Comparison of ENCODE assay signal across 20 mouse cellular contexts in the genomic region with DNA sequence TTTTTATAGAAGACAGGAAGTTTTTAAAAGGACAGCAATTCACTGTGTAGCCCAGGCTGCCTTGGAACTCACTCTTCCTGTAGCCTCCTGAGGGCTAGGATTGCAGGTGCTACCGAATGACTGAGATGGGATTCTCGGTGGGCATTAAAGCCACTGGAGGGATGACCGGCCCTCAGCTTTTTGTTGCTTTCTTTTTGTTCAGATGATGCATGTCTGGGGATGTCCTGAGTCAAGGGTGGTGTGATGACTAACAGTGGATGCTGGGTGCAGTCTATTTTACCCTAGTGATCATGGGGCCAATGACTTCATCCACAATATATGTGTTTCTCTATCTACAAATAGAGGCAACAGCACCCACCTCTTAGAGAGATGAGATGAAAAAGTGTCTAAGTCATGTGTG. TPM values are rescaled to one million over a fixed set of nuclear protein-coding genes. Genes with fewer than 3 reads are reported as not detected.
"Had no signal": no experiment of that assay in that cellular context is flagged by ENCODE, and none has a peak within 500 bp of the region (broad histone marks: within the 10 kb centered on the region; RNA-seq: fewer than 3 reads in every experiment).

No protein-coding gene starts in this region.

- H3K27ac ChIP-seq: limb, embryonic 15.5 days; liver, embryonic 12.5 days; lung, embryonic 15.5 days; midbrain, embryonic 12.5 days had no signal

- H3K4me3 ChIP-seq: limb, embryonic 15.5 days; liver, embryonic 12.5 days; lung, embryonic 15.5 days; midbrain, embryonic 12.5 days had no signal

- DNase-seq: kidney, adult 8-10 months; kidney, postnatal 25 days; lung, postnatal 14 days; right cerebral cortex, adult 18-20 months; right cerebral cortex, postnatal 25 days; thymus, postnatal 36 days had no signal

- H3K4me1 ChIP-seq: lung, embryonic 15.5 days had no signal

- ATAC-seq: liver, embryonic 12.5 days; midbrain, embryonic 16.5 days had no signal

RNA-seq across cellular contexts. Expression of a gene that starts 2.7 kb away (rescaled TPM):
- total RNA-seq: layer of hippocampus, postnatal 25 days; left cerebral cortex, adult 8-10 months; left cerebral cortex, postnatal 25 days had no signal
- polyA plus RNA-seq: kidney, embryonic 16.5 days; limb, embryonic 11.5 days; limb, embryonic 15.5 days; liver, embryonic 12.5 days; liver, embryonic 16.5 days; lung, embryonic 15.5 days; midbrain, embryonic 12.5 days; midbrain, embryonic 16.5 days; neural tube, embryonic 14.5 days; small intestine, adult 2 months; stomach, embryonic 16.5 days had no signal
